Mouse (Mus musculus) neural tube, embryonic 15.5 days (tissue): ENCODE results near the gene Ttc25. TPM values are rescaled to one million over a fixed set of nuclear protein-coding genes. Genes with fewer than 3 reads are reported as not detected.
"Not testable (repeated sequence)": the region's sequence is repeated elsewhere in the genome, so short reads cannot be mapped to it uniquely, and the experiment has no call there.

ENCODE experiments used
- ATAC-seq: fragments of 200-750 bp; cut with Nextera tagmentation; 2 replicates; pipeline ENCODE4 v1.8.0; 2017; ENCODE audit warnings: mild to moderate bottlenecking, moderate TSS enrichment, moderate library complexity; ENCODE audit not compliant: low FRiP score
- H3K27ac ChIP-seq: fragments of 300-500 bp; sonication (generic); replicated peaks from 2 replicates; pipeline ENCODE4 v1.5.1; 2015; ENCODE audit warnings: mild to moderate bottlenecking, inconsistent platforms
- H3K27me3 ChIP-seq: fragments of 300-500 bp; sonication (generic); replicated peaks from 2 replicates; pipeline ENCODE4 v1.6.1; 2015; ENCODE audit warnings: inconsistent platforms
- H3K36me3 ChIP-seq: fragments of 300-500 bp; sonication (generic); 2 replicates; pipeline ENCODE4 v1.6.1; 2015; ENCODE audit warnings: inconsistent platforms
- H3K4me1 ChIP-seq: fragments of 300-500 bp; sonication (generic); 2 replicates; pipeline ENCODE4 v1.6.1; 2015; ENCODE audit warnings: inconsistent platforms
- H3K4me2 ChIP-seq: fragments of 300-500 bp; sonication (generic); 2 replicates; pipeline ENCODE4 v1.6.1; 2015; ENCODE audit warnings: inconsistent platforms, mild to moderate bottlenecking, moderate library complexity
- H3K4me3 ChIP-seq: fragments of 300-500 bp; sonication (generic); replicated peaks from 2 replicates; pipeline ENCODE4 v1.5.1; 2015; ENCODE audit warnings: mild to moderate bottlenecking, inconsistent platforms
- H3K9ac ChIP-seq: fragments of 300-500 bp; sonication (generic); replicated peaks from 2 replicates; pipeline ENCODE4 v1.6.1; 2015; ENCODE audit warnings: mild to moderate bottlenecking, inconsistent platforms
- H3K9me3 ChIP-seq: fragments of 300-500 bp; sonication (generic); replicated peaks from 2 replicates; pipeline ENCODE4 v1.6.1; 2016; ENCODE audit warnings: inconsistent platforms
- WGBS: fragments of 180-500 bp; shearing (Covaris S2); methylation state at CpG from one replicate; pipeline ENCODE4 v1.1.7; 2015; ENCODE audit warnings: mixed read lengths; 5-methylcytosine and 5-hydroxymethylcytosine counted together
- polyA plus RNA-seq: library from polyadenylated mRNA; unstranded; fragments of >200 nt; fragmentation: Nextera tagmentation; extraction: Ambion mirVana; gene quantifications from 2 replicates; pipeline ENCODE4 v1.2.1, GENCODE M21; 2015

The Ttc25 gene
- polyA plus RNA-seq, 1 experiment from 2014 or later, result 2.1 TPM

DNA sequence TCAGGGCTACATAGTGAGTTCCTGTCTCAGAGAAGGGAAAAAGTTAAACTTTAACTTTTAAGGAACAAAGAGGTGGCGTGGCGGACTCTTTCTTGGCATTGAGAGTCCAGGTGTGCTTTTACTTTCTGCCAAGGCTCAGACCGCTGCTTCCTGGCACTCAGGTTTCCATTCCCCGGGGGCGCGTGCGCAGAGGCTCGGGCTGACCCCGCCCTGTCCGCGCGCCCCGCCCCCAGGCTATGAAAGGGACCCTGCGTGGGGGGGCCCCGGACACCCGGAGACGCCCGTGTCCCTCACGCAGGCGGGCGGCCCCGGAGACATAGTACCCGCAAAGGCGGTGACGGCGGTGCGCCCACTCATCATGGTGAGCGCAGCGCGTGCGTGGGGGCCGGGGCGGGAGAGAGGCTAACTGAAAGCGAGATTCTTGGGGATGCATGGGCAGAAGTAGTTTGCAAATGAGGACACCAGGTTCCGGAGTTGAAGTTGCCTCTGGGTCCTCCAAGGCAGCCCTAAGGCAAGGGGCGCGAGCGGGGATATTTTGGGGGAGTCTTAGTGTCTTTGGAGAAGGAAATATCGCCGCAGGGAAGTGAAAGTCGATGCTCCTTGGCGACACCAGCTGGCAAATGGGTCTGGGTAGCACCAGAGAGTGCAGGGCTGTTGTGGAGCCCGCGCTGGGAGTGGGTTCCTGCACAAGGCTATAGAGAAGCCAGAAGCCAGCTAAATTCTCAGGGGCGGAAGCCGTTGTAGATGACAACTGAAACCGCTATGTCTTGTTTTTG is 29.5 kb downstream of the Ttc25 start, which contains the start of gene Cnp:
Cnp (plus strand) TSS at position 197 of the 776 bp plus-strand sequence.
- Histone ChIP-seq H3K4me3 (peak within 1 kb of the TSS; percentile 58), H3K4me1 (peaks cover 45% of the 10 kb centered on the region), H3K27me3 (no peaks in the 10 kb centered on the region), H3K9ac (peak within 1 kb of the TSS; percentile 54), H3K4me2 (peak within 1 kb of the TSS; percentile 87), H3K27ac (peak within 1 kb of the TSS; percentile 77), H3K36me3 (peaks cover 10% of the 10 kb centered on the region; the same call in 1 of the 2 replicates), H3K9me3 (no peaks in the 10 kb centered on the region)
- WGBS, result 2% methylated on average over 47 of the region's 47 CpGs
- peak; percentile 67 for ATAC-seq

GRCm38 (mm10) chr11:100575484-100575855 is 30.1 kb downstream of the Ttc25 start:
- WGBS, result 47% methylated on average over 2 of the region's 2 CpGs
- Histone ChIP-seq H3K4me3 (peak overlapping the region; percentile 58), H3K4me1 (peaks cover 45% of the 10 kb centered on the region), H3K9ac (peak overlapping the region; percentile 54), H3K9me3 (no peaks in the 10 kb centered on the region), H3K36me3 (peaks cover 14% of the 10 kb centered on the region), H3K27me3 (no peaks in the 10 kb centered on the region), H3K4me2 (peak overlapping the region; percentile 87), H3K27ac (peak overlapping the region; percentile 77)
- ATAC-seq, result 0 out of 2 replicates have a peak, but pooled peaks have one; percentile 12

- H3K4me2 ChIP-seq, result peak overlapping the region; percentile 87
- no peaks in the 10 kb centered on the region for H3K9me3 ChIP-seq
- H3K9ac ChIP-seq, result 0 out of 2 replicates have a peak overlapping the region, but pooled peaks have one; percentile 54
- no peak overlapping the region for H3K27ac ChIP-seq
- no peaks in the 10 kb centered on the region for H3K27me3 ChIP-seq
- WGBS, result 74% methylated on average over 21 of the region's 21 CpGs
- peaks cover 21% of the 10 kb centered on the region for H3K36me3 ChIP-seq
- H3K4me1 ChIP-seq, result peaks cover 38% of the 10 kb centered on the region
- no peak for ATAC-seq
- H3K4me3 ChIP-seq, result 0 out of 2 replicates have a peak overlapping the region, but pooled peaks have one; percentile 58
These were observed 30.8 kb downstream of the Ttc25 start for GRCm38 (mm10) chr11:100576256-100576655.

DNA sequence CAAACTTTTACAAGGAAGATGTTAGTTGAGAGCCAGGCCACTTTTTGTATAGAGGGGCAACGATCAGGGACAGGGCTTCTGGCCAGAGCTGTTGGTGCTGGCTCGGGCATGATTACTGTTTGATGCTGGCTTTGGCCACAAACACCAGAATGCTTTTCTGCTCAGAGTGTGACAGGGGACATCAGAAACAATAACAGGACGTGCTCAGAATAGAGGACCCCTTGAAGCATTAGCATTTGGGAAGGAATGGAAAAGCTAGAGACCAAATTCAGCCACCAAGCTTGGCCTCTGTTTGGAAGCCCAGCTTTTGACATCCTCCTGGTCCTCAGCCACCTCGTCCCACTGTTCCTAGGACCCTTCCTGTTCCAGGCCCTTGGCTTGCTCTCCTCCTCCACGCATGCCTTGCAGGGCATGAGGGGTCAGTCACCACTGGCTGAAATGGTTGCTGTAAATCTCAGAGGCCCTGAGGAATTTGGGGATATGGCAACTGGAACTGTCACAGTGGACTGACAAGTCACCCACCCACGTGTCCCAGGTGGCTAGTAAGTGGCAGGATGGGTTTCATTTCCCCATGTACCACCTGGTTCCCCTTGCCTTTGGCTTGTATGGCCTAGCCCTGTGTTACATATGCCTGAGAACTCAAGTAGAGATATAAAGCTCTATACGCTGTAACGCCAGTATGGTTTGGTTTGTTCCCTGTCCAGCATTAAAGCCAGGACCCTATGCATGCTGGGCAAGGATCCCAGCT is 32.6 kb downstream of the Ttc25 start:
- H3K9ac ChIP-seq, result no peak overlapping the region
- H3K36me3 ChIP-seq, result peaks cover 37% of the 10 kb centered on the region
- H3K4me1 ChIP-seq, result peaks cover 29% of the 10 kb centered on the region
- H3K4me2 ChIP-seq, result peak overlapping the region; percentile 2; the same call in 1 of the 2 replicates
- ATAC-seq, result no peak
- 75% methylated on average over 8 of the region's 8 CpGs for WGBS
- H3K4me3 ChIP-seq, result no peak overlapping the region
- no peak overlapping the region; the same call in 1 of the 2 replicates for H3K27ac ChIP-seq
- no peaks in the 10 kb centered on the region for H3K27me3 ChIP-seq
- no peaks in the 10 kb centered on the region for H3K9me3 ChIP-seq

DNA sequence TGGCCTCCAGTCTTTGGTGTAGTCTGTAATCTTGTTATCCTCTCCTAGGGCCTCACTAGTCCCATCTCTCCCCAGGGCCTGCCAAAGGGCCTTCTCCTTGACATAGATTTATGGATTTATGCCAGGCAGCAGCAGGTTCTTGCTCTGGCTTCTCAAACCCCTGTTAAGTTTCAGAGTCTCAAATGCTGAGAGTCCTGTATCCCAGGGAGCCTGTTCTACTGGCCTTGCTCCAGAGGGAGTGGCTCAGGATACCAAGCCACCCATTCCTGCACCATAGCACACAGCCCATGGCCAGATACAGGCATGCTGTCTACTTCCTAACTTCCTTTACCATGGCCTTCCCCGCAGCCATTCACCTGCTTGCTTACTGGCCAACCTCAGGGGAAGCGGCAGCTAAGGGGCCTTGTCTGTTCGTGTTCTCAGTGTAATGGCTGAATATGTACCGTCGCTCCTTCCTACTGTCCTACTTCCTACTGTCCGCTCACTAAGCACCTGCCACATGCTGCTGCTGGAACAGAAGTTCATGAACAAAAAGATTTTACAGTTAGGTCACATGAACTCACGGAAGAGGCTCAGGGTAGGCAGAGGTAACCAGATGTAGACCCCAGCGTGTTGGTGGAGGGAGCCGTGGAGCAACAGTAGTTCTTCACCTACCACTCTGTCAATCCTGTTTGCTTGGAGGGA is 33.9 kb downstream of the Ttc25 start:
- no peak overlapping the region for H3K9ac ChIP-seq
- peaks cover 29% of the 10 kb centered on the region for H3K4me1 ChIP-seq
- WGBS, result 96% methylated on average over 9 of the region's 9 CpGs
- no peaks in the 10 kb centered on the region for H3K9me3 ChIP-seq
- H3K27ac ChIP-seq, result no peak overlapping the region
- ATAC-seq, result no peak
- no peak overlapping the region for H3K4me3 ChIP-seq
- H3K36me3 ChIP-seq, result peaks cover 48% of the 10 kb centered on the region
- no peaks in the 10 kb centered on the region for H3K27me3 ChIP-seq
- H3K4me2 ChIP-seq, result no peak overlapping the region

DNA sequence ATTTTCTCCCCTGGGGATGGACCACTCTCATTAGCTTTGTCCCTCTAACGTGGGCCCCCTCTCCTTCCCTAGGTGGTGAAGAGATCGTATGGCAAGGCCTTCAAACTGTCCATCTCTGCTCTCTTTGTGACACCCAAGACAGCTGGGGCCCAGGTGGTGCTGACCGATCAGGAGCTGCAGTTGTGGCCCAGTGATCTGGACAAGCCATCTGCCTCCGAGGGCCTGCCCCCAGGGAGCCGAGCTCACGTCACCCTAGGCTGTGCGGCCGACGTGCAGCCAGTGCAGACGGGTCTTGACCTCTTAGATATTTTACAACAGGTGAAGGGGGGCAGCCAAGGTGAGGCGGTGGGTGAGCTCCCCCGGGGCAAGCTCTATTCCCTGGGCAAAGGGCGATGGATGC is 34.9 kb downstream of the Ttc25 start:
- Histone ChIP-seq H3K9me3 (no peaks in the 10 kb centered on the region), H3K4me2 (no peak overlapping the region), H3K9ac (no peak overlapping the region), H3K4me1 (peaks cover 22% of the 10 kb centered on the region), H3K27me3 (no peaks in the 10 kb centered on the region), H3K27ac (no peak overlapping the region), H3K4me3 (no peak overlapping the region), H3K36me3 (peaks cover 58% of the 10 kb centered on the region)
- no peak for ATAC-seq
- 89% methylated on average over 13 of the region's 13 CpGs for WGBS

DNA sequence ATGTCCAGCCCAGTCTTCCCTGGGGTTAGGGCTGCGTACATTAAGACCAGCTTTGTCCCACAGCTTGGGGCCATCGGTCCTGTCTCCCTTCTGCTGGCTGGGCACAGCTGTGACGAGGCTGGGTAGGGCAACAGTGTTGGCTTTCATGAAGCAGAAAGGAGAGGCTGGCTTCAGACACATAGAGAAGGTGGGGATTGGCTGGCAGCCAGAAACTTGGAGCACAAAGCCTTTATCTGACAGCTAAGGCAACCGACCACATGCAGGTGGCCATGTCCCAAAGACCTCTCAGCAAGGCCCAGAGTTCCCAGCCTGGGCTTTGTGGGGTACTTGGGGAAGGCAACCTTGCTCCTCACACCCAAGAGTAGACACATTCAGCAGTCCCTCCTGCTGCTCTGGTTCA is 36.3 kb downstream of the Ttc25 start:
- WGBS, result 48% methylated on average over 4 of the region's 4 CpGs
- no peaks in the 10 kb centered on the region for H3K27me3 ChIP-seq
- no peak overlapping the region for H3K4me2 ChIP-seq
- H3K9ac ChIP-seq, result no peak overlapping the region
- H3K27ac ChIP-seq, result no peak overlapping the region
- H3K4me1 ChIP-seq, result peaks cover 11% of the 10 kb centered on the region; the same call in 1 of the 2 replicates
- no peak for ATAC-seq
- H3K36me3 ChIP-seq, result peaks cover 73% of the 10 kb centered on the region
- no peaks in the 10 kb centered on the region for H3K9me3 ChIP-seq
- H3K4me3 ChIP-seq, result no peak overlapping the region

GRCm38 (mm10) chr11:100582413-100582812 is 37.0 kb downstream of the Ttc25 start:
- H3K36me3 ChIP-seq, result peaks cover 79% of the 10 kb centered on the region
- ATAC-seq, H3K27ac ChIP-seq, H3K4me2 ChIP-seq, H3K27me3 ChIP-seq, H3K9ac ChIP-seq, H3K4me1 ChIP-seq, H3K9me3 ChIP-seq, H3K4me3 ChIP-seq: not testable (repeated sequence)
- WGBS, result 95% methylated on average over 1 of the region's 1 CpGs

DNA sequence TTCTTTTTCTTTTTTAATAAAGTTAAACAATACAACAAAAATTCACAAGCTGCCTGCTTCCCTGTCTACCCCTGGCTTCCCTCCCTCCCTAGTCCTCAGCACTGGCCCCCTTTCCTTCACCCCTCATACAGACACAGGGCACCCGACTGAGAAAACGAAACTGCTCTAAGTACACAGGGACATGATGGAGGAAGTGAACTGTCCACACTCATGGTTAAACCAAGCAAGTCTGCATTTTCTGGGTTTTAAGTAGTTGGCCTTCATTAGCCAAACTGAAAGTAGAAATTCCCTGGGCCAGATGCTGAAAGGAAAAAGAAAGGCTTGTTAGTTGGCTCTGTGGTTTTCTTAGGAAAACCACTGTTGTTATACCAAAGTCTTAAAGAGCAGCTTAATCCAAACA is 37.4 kb downstream of the Ttc25 start:
- Histone ChIP-seq H3K4me1 (0 out of 2 replicates have a peak, but pooled peaks cover 8% of the 10 kb centered on the region), H3K36me3 (peaks cover 83% of the 10 kb centered on the region), H3K27me3 (no peaks in the 10 kb centered on the region), H3K4me2 (no peak overlapping the region), H3K27ac (no peak overlapping the region), H3K4me3 (no peak overlapping the region), H3K9me3 (no peaks in the 10 kb centered on the region), H3K9ac (no peak overlapping the region)
- no peak for ATAC-seq
- WGBS, result 92% methylated on average over 2 of the region's 2 CpGs

- Histone ChIP-seq H3K36me3 (peaks cover 94% of the 10 kb centered on the region), H3K27ac (no peak overlapping the region), H3K4me2 (no peak overlapping the region), H3K4me3 (no peak overlapping the region), H3K9me3 (no peaks in the 10 kb centered on the region), H3K4me1 (no peaks in the 10 kb centered on the region), H3K27me3 (no peaks in the 10 kb centered on the region), H3K9ac (no peak overlapping the region)
- 93% methylated on average over 7 of the region's 7 CpGs for WGBS
- no peak for ATAC-seq
These were observed 39.2 kb downstream of the Ttc25 start for GRCm38 (mm10) chr11:100584561-100584961.

DNA sequence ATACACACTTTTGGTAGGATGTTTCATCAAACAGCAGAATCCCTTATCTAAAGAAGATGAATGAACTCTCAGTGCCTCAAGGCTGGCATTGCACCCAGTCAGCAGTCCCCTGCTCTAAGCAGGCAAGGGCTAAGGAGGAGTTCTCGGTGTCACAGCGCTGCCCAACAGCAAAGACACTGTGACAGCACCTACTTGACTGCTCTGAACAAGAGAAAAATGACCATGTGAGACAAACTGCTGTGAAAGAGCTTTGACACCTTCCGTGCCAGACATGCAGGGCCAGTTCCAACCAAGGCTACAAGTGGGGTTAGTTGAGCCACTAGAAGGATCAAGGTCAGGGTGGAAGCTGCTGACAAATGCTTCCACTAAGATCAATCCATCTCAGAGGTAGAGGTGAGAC is 39.7 kb downstream of the Ttc25 start:
- Histone ChIP-seq H3K4me3 (no peak overlapping the region), H3K36me3 (peaks cover 95% of the 10 kb centered on the region), H3K4me1 (no peaks in the 10 kb centered on the region), H3K27me3 (no peaks in the 10 kb centered on the region), H3K9me3 (no peaks in the 10 kb centered on the region), H3K27ac (no peak overlapping the region), H3K9ac (no peak overlapping the region), H3K4me2 (no peak overlapping the region)
- no peak for ATAC-seq
- 94% methylated on average over 3 of the region's 3 CpGs for WGBS
